10 mouse cellular contexts compared by ENCODE assay signal in genomic region chr13:43241069-43241468, GRCm38 (mm10).
DNase-seq lines count a peak whose midpoint lies in the region; ATAC-seq and TF ChIP-seq lines count a peak whose summit lies in the region.
"Had no signal": no experiment of that assay in that cellular context is flagged by ENCODE, and none has a peak within 500 bp of the region (broad histone marks: within the 10 kb centered on the region; RNA-seq: fewer than 3 reads in every experiment).

No protein-coding gene starts in this region.

- DNase-seq in embryo, embryonic 11 days, result peak; percentile 26
- DNase-seq in embryo, embryonic 9.5 days (ENCODE audit: extremely low spot score), result no peak
- no peak for DNase-seq in left cerebral cortex, adult 2 months (ENCODE audit: extremely low spot score in 1 of 2, low spot score in 2 of 2)
- DNase-seq in left cerebral cortex, adult 18-20 months (ENCODE audit: low spot score in 2 of 2), result no peak
- DNase-seq in brain, embryonic 18.5 days (ENCODE audit: low read depth, low spot score), result peak; percentile 36
- DNase-seq in c-Kit-positive CD71-positive TER-119-positive erythroid progenitor cells, embryonic 14.5 days (ENCODE audit: low spot score), result no peak
- DNase-seq in cerebellum, adult 11 months, result no peak
- DNase-seq: thymus, postnatal 14 days had no signal

- H3K4me3 ChIP-seq in left cerebral cortex, adult 2 months, result no peak overlapping the region
- no peak overlapping the region for H3K4me3 ChIP-seq in hindbrain, embryonic 16.5 days (ENCODE audit: low read length)

- no peaks in the 10 kb centered on the region for H3K9me3 ChIP-seq in hindbrain, embryonic 16.5 days (ENCODE audit: control insufficient read depth, low read length)

- no peaks in the 10 kb centered on the region; the same call in 1 of the 2 replicates for H3K36me3 ChIP-seq in hindbrain, embryonic 16.5 days (ENCODE audit: control insufficient read depth, insufficient read depth, low read length)

- H3K4me2 ChIP-seq in hindbrain, embryonic 16.5 days (ENCODE audit: low read length), result no peak overlapping the region

- no peak overlapping the region for H3K9ac ChIP-seq in hindbrain, embryonic 16.5 days (ENCODE audit: low read depth, low read length)

- 0 out of 2 replicates have a peak, but pooled peaks have one; percentile 12 for ATAC-seq in hindbrain, embryonic 16.5 days
- ATAC-seq: lung, postnatal 0 days had no signal

- intact Hi-C loops in left cerebral cortex, adult 2 months (cut with DNase I), result no loop called here

- TF ChIP-seq CTCF in left cerebral cortex, adult 2 months (IDR thresholded peaks at IDR 0.05), result no peak

- H3K27ac ChIP-seq in left cerebral cortex, adult 2 months, result peak overlapping the region; percentile 63
- peak overlapping the region; percentile 40 for H3K27ac ChIP-seq in hindbrain, embryonic 16.5 days (ENCODE audit: low read depth, low read length)

- WGBS in hindbrain, embryonic 16.5 days, result 4% methylated on average over 1 of the region's 1 CpGs

- H3K4me1 ChIP-seq in hindbrain, embryonic 16.5 days (ENCODE audit: control insufficient read depth, insufficient read depth, low read depth, low read length), result peaks cover 7% of the 10 kb centered on the region

- no peaks in the 10 kb centered on the region for H3K27me3 ChIP-seq in hindbrain, embryonic 16.5 days (replicated peaks; ENCODE audit: control insufficient read depth, insufficient read depth, low read length)

Comparison
In these comparisons a context has a peak if more than half of its experiments do, and no peak if none do; other contexts are left out.
1. DNase-seq: peak in embryo, embryonic 11 days (single experiment) and brain, embryonic 18.5 days (single experiment); none in embryo, embryonic 9.5 days (single experiment), left cerebral cortex, adult 2 months (0 of 2), left cerebral cortex, adult 18-20 months (0 of 2), c-Kit-positive CD71-positive TER-119-positive erythroid progenitor cells, embryonic 14.5 days (single experiment) and cerebellum, adult 11 months (single experiment).